Mouse (Mus musculus) embryonic facial prominence, embryonic 10.5 days (tissue): ENCODE data around the gene Cpm. TPM values are rescaled to one million over a fixed set of nuclear protein-coding genes. Genes with fewer than 3 reads are reported as not detected.
A peak's percentile ranks its signal among the peaks of the same experiment; 100 is the strongest.

ENCODE experiments used
- DNase-seq: peaks from one replicate; pipeline ENCODE4 v3.0.0-alpha.2; 2017; ENCODE audit warnings: low spot score
- H3K27ac ChIP-seq: fragments of 300-500 bp; sonication (generic); replicated peaks from 2 replicates; pipeline ENCODE4 v1.5.1; 2016; ENCODE audit warnings: mild to moderate bottlenecking
- H3K27me3 ChIP-seq: fragments of 300-500 bp; sonication (generic); replicated peaks from 2 replicates; pipeline ENCODE4 v1.6.1; 2016; ENCODE audit warnings: low read depth, mild to moderate bottlenecking; ENCODE audit not compliant: poor library complexity, severe bottlenecking
- H3K36me3 ChIP-seq: fragments of 300-500 bp; sonication (generic); replicated peaks from 2 replicates; pipeline ENCODE4 v1.6.1; 2016; ENCODE audit warnings: mild to moderate bottlenecking, moderate library complexity
- H3K4me1 ChIP-seq: fragments of 300-500 bp; sonication (generic); 2 replicates; pipeline ENCODE4 v1.6.1; 2016
- H3K4me3 ChIP-seq: fragments of 300-500 bp; sonication (generic); 2 replicates; pipeline ENCODE4 v1.5.1; 2016; ENCODE audit warnings: mild to moderate bottlenecking, moderate library complexity
- H3K9me3 ChIP-seq: fragments of 300-500 bp; sonication (generic); 2 replicates; pipeline ENCODE4 v1.6.1; 2016; ENCODE audit warnings: mild to moderate bottlenecking
- WGBS: fragments of 180-500 bp; shearing (Covaris S2); methylation state at CpG from one replicate; pipeline ENCODE4 v1.1.7; 2016; 5-methylcytosine and 5-hydroxymethylcytosine counted together
- polyA plus RNA-seq: library from polyadenylated mRNA; unstranded; fragments of >200 nt; fragmentation: Nextera tagmentation; extraction: Ambion mirVana; gene quantifications from 2 replicates; pipeline ENCODE4 v1.2.1, GENCODE M21; 2016

Gene Cpm
- polyA plus RNA-seq, 1 experiment from 2014 or later = 11.6 TPM

DNA sequence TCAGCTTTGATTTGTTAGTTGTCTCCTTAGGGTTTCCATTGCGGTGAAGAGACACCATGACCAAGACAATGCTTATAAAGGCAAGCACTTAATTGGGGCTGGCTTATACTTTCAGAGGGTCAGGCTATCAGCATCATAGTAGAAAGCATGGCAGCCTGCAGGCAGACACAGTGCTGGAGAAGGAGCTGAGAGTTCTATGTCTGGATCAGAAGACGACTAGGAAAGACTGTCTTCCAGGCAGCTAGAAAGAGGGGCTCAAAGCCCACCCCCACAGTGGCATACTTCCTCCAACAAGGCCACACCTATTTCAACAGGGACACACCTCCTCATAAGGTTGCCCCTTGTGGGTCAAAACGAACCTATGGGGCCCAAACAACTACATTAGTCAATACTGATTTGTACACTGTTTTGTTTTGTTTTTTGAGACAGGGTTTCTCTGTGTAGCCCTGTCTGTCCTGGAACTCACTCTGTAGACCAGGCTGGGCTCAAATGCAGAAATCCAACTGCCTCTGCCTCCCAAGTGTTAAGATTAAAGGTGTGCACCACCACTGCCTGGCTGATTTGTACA is 8.3 kb upstream of the Cpm start:
- Histone ChIP-seq H3K4me3 (no peak overlapping the region), H3K4me1 (peaks cover 8% of the 10 kb centered on the region; the same call in 1 of the 2 replicates), H3K27me3 (no peaks in the 10 kb centered on the region), H3K9me3 (no peaks in the 10 kb centered on the region), H3K27ac (no peak overlapping the region), H3K36me3 (no peaks in the 10 kb centered on the region)
- 78% methylated on average over 3 of the region's 3 CpGs for WGBS
- DNase-seq = no peak

DNA sequence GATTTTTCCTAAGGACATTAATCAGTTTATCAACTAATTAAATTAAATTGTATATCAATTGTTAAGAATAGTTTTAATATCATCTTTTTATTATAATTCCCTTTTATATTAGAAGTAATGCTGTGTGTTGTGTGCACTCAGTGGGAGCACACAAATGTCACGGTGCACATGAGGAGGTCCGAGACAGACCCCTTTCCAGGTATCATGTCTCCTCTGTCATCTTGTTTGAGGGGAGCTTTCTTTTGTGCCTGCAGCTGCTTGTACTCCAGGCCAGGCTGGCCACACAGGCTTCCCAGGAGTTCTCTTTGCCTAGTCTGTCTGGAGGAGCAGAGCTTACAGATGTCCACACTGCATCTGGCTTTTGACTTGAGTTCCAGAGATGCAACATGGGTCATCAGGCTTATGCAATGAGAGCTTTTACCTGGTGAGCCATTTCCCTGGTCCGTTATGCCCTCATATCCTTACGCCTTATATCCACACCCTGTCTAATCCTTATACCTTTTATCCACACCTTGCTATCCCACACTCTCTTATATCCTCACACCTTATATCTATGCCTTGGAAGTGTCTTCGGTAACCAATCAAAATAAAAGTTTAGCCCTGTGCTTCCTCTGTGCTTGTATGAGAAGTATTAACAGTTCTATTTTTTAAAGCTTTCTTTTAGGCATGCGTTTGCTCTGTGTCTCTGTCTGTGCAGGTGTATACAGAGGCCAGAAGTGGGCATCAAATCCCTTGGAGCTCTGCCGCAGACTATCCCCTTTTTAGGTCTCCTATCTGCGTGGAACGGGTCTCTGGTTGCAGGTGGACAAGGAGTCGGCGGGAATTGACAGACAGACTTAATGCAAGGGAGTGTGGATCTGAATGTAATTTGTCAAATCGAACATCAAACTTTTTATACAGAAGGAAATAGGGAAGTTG is 7.4 kb upstream of the Cpm start:
- H3K4me1 ChIP-seq = peaks cover 8% of the 10 kb centered on the region; the same call in 1 of the 2 replicates
- no peak for DNase-seq
- H3K27me3 ChIP-seq = peaks cover 8% of the 10 kb centered on the region
- H3K27ac ChIP-seq = no peak overlapping the region
- H3K9me3 ChIP-seq = no peaks in the 10 kb centered on the region
- H3K36me3 ChIP-seq = no peaks in the 10 kb centered on the region
- WGBS = 92% methylated on average over 12 of the region's 12 CpGs
- no peak overlapping the region for H3K4me3 ChIP-seq

DNA sequence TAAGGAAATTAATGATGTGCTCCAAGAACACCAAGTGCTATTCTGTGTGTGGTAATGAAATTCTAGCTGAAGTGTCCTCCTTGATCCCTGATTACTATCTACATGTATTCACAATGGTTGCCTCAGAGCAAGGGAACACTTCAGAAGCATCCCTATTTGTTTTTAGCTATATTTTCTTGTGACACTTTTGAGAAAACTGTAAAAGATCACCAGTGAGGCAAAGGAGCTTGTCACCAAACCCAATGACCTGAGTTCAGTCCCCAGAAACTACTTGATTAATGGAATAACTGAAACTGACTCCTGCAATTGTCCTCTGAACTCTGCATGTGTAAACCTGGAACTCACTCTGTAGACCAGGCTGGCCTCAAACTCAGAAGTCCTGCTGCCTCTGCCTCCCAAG is 5.9 kb upstream of the Cpm start:
- H3K4me1 ChIP-seq = peaks cover 10% of the 10 kb centered on the region
- H3K27me3 ChIP-seq = peaks cover 22% of the 10 kb centered on the region
- H3K4me3 ChIP-seq = no peak overlapping the region
- no peak for DNase-seq
- H3K36me3 ChIP-seq = no peaks in the 10 kb centered on the region
- no peaks in the 10 kb centered on the region for H3K9me3 ChIP-seq
- H3K27ac ChIP-seq = no peak overlapping the region

DNA sequence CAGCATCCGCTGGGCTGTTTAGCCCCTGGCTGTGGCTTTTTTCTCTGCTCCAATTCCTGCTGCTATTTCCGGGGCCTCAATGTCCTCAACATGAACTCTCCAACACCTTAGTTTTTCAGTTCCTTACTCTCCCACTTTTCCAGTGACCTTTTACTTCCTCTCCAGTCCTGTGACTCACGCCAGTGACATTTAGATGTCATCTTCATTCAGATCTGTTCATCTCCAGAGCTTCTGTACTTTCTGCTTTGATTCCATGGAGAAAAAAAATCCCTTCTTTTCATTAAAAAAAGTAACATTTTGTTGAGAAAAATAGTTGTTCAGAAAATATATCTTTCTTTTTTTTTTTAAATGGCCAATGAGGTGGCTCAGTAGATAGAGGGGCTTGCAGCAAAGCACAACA is 5.1 kb upstream of the Cpm start:
- Histone ChIP-seq H3K9me3 (no peaks in the 10 kb centered on the region), H3K4me1 (peaks cover 19% of the 10 kb centered on the region), H3K4me3 (no peak overlapping the region), H3K27ac (no peak overlapping the region), H3K27me3 (peaks cover 31% of the 10 kb centered on the region), H3K36me3 (no peaks in the 10 kb centered on the region)
- DNase-seq = no peak
- 43% methylated on average over 3 of the region's 3 CpGs for WGBS

DNA sequence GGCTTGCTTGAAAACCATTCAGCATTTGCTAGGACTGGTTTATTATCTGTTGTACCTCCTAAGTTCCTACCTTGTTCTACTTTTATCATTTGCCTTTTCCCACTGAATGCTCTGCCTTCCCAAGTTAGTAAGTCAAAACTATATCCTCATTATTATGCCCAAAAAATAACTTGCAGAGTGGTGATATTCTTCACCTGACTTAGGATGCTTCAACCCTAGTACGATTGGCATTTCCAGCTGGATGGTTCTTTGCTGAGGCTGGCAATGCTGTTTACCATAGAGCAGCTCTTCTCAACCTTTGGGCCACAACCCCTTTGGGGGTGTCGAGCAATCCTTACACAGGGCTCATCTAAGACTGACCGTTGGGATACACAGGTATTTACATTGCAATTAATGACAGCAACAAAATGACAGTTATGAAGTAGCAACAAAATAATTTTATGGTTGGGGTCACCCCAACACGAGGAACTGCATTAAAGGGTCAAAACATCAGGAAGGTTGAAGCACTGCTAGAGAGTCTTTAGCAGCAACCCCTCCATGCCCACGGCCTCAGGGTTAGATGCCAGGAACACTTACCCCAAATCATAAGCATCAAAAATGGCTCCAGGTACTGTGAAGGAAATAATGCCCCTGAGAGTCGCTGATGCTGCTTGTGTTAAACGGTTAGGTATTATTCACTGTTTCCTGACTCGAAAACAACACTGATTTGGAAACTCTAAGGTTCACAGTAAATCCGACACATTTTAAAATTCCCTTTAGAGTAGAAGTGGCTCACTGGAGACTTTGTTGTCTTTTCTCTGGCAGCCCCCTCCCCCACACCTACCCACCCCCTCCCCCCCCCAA is 4.4 kb upstream of the Cpm start:
- H3K27me3 ChIP-seq = peaks cover 38% of the 10 kb centered on the region
- DNase-seq = no peak
- H3K27ac ChIP-seq = no peak overlapping the region
- no peak overlapping the region for H3K4me3 ChIP-seq
- H3K4me1 ChIP-seq = peaks cover 25% of the 10 kb centered on the region
- no peaks in the 10 kb centered on the region for H3K9me3 ChIP-seq
- 77% methylated on average over 9 of the region's 9 CpGs for WGBS
- no peaks in the 10 kb centered on the region for H3K36me3 ChIP-seq

DNA sequence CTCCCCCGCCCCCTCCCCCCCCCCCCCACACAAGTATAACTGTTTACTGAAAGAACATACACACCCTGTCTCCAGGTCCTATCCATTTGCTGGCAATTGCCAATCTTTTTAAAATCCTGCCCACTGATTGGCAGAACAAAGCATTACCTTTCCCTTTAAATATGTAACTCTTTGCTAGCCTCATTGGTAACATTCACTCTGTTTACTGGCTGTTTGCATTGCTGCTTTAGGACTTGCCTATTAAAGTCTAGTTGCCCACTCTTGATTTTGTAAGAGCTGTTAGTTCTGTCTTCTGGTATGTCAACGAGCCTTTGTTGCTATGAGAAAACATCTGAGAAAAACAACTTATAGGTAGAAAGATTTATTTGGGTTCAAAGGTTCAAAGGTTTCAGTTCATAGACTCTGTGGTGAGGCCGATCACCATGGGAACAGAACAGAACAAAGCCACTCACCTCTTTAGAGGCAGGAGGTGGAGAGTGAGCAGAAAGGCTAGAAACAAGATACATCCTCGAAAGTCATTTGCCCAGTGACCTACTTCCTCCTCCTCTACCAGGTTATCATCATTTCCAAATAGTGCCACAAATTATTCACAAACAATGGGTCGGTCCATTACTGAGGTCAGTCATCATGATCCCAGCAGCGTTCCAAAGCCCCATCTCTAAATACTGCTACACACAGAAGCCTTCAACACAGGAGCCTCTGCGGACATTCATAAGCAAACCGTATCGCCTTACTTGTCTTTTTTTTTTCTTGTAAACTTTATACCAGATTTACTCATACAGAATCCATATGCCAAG is 3.6 kb upstream of the Cpm start:
- Histone ChIP-seq H3K4me1 (peaks cover 25% of the 10 kb centered on the region), H3K9me3 (no peaks in the 10 kb centered on the region), H3K27me3 (peaks cover 46% of the 10 kb centered on the region), H3K4me3 (no peak overlapping the region), H3K27ac (no peak overlapping the region), H3K36me3 (no peaks in the 10 kb centered on the region)
- DNase-seq = no peak
- 68% methylated on average over 9 of the region's 9 CpGs for WGBS

DNA sequence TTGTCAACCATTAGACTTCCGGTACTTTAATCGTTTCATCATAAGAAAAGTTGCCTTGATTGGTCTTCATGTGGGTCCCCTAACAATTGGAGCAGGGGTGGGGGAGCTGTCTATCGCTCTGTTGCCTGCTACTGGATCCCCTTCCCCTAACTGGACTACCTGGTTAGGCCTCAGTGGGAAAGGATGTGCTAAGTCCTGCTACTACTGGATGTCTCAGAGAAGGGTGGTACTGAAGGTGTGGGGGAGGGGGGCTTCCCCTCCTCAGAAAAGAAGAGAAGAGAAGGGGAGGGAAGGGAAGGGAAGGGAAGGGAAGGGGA is 3.0 kb upstream of the Cpm start:
- Histone ChIP-seq H3K9me3 (no peaks in the 10 kb centered on the region), H3K27me3 (peaks cover 51% of the 10 kb centered on the region), H3K4me1 (peaks cover 25% of the 10 kb centered on the region), H3K27ac (no peak overlapping the region), H3K36me3 (no peaks in the 10 kb centered on the region), H3K4me3 (no peak overlapping the region)
- 89% methylated on average over 3 of the region's 3 CpGs for WGBS
- no peak for DNase-seq

DNA sequence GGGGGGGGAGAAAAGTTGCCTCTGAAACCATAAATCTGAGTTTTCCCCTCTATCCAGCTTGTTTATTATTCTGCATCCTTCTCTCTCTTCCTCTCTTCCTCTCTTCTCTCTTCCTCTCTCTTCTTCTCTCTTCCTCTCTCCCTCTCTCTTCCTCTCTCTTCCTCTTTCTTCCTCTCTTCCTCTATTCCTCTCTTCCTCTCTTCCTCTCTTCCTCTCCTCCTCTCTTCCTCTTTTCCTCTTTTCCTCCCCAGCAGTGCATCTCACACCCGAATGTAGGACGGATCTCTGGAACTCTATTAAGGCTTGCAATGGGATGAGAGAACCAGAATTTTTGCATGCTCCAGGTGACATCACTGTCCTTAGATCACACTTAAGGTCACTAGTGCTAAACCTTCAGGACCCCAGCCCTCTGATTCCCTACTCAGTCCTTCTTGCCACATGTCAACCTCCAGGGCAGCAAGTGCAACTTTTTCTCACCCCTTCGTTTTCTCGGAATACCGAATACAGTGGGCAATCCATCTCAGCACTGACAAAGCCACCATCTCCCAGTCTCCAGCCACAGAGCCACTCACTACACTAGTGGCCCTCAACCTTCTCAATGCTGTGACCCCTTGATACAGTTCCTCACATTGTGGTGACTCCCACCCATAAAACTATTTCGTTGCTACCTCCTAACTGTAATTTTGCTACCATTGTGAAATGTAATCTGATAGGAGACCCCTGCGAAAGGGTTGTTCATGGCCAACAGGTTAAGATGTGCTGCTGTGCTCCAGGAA is 2.3 kb upstream of the Cpm start:
- Histone ChIP-seq H3K36me3 (no peaks in the 10 kb centered on the region), H3K27ac (no peak overlapping the region), H3K4me1 (peaks cover 25% of the 10 kb centered on the region), H3K4me3 (no peak overlapping the region), H3K9me3 (no peaks in the 10 kb centered on the region), H3K27me3 (peaks cover 59% of the 10 kb centered on the region)
- 78% methylated on average over 7 of the region's 7 CpGs for WGBS
- DNase-seq = no peak

DNA sequence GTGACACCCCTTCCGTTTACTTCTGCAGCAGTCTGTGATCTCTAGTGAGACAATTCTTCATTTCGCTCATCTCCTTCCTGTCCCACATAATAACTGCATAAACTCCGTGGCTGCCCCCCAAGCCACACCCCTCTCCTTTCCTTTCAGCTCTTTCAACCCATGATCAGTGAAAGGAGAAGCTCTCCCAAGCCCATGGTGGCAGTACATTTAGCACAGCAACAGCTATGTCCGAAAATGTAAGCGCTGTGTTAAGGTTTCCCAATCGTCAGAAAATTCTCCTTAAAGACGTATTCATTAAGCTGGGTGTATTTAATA is 1.7 kb upstream of the Cpm start:
- peaks cover 61% of the 10 kb centered on the region for H3K27me3 ChIP-seq
- H3K4me3 ChIP-seq = no peak overlapping the region
- no peaks in the 10 kb centered on the region for H3K9me3 ChIP-seq
- H3K4me1 ChIP-seq = peaks cover 25% of the 10 kb centered on the region
- no peak for DNase-seq
- 59% methylated on average over 7 of the region's 7 CpGs for WGBS
- no peaks in the 10 kb centered on the region for H3K36me3 ChIP-seq
- no peak overlapping the region for H3K27ac ChIP-seq

DNA sequence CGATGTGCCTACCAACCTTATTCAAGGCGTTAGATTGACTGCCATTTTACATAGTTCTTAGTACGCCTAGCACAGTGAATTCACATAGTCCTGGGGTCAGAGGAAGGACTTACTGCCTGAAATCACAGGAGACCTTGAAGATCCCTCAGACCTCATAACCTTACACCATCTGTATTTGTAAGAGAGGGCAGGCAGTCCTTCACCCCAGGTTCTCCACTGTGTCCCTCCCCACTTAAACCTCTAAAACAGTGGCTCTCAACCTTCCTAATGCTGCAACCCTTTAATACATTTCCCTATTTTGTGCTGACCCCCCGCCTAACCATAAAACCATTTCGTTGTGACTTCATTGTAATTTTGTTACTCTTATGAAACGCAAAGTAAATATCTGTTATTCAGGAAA is 1.4 kb upstream of the Cpm start:
- Histone ChIP-seq H3K4me1 (peaks cover 25% of the 10 kb centered on the region), H3K27ac (no peak overlapping the region), H3K36me3 (no peaks in the 10 kb centered on the region), H3K9me3 (no peaks in the 10 kb centered on the region), H3K4me3 (peak overlapping the region; percentile 78; the same call in 1 of the 2 replicates), H3K27me3 (peaks cover 61% of the 10 kb centered on the region)
- WGBS = 50% methylated on average over 6 of the region's 6 CpGs
- DNase-seq = no peak

DNA sequence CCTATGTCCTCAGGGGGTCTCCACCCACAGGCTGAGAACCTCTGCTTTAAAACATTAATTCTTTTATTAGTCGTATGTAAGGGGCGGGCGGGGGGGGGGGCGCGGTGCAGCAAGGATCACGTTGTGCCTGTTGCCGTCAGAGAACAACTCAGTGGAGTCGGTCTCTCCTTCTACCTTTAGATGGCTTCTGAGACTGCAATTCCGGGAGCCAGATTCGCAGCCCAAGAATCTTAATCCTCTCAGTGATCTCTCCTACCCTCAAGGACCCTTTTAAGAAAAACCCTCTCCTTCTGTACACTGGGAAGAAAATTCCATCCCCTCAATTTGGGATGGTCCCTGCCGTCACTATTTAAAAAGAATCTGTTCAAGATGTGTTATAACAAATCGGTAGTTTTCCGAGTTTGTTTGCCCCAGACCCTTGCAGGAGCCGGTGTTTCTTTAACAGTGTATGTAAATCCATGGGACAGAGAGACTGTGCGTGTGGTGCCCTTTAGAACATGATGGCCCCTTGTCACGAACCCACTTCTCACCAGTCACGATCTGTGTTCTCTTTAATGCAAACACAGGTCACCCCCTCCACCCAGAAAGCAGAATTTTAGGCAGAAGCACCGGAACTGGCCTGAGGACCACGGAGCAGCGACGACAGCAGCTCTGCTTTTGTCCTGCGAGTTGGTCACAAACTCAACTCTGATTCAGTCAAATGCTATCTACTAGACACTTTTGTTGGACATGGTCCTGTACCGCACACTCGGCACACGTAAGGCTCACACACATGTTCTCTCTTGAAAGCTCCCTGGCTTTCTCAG is 734 bp upstream of the Cpm start:
- Histone ChIP-seq H3K9me3 (no peaks in the 10 kb centered on the region), H3K36me3 (no peaks in the 10 kb centered on the region), H3K27me3 (peaks cover 61% of the 10 kb centered on the region), H3K4me1 (peaks cover 25% of the 10 kb centered on the region), H3K27ac (peak overlapping the region; percentile 58; the same call in 1 of the 2 replicates), H3K4me3 (peak overlapping the region; percentile 78)
- DNase-seq = no peak
- WGBS = 1% methylated on average over 25 of the region's 25 CpGs
